Mouse (Mus musculus): ENCODE measurements around the gene Tmem176a.

GRCm38 (mm10) chr6:48831141-48831540, 9.6 kb upstream of the Tmem176a start:
- TF ChIP-seq CTCF (IDR thresholded peaks at IDR 0.05; ENCODE audit: borderline replicate concordance, insufficient read depth, low read depth, low read length) (no peak), POLR2A (IDR thresholded peaks at IDR 0.05; ENCODE audit: borderline replicate concordance, insufficient read depth, low read length) (no peak)

Data from cerebellum, adult 2 months (tissue).